Mouse (Mus musculus) sigmoid colon, adult 10 weeks (tissue): Measurements from ENCODE around the gene Lingo4. TPM values are rescaled to one million over a fixed set of nuclear protein-coding genes. Genes with fewer than 3 reads are reported as not detected.

Source experiments
- polyA plus RNA-seq: library from polyadenylated mRNA; stranded (reverse); fragments of 350-450 nt; fragmentation: Illumina TruSeq; extraction: RNeasy Lipid Tissue Mini Kit (QIAGEN cat#74804); gene quantifications from one replicate; pipeline ENCODE4 v1.2.3, GENCODE M21; 2014; ENCODE audit warnings: low read depth, low replicate concordance

Lingo4 gene
- 0.38 TPM for polyA plus RNA-seq

DNA sequence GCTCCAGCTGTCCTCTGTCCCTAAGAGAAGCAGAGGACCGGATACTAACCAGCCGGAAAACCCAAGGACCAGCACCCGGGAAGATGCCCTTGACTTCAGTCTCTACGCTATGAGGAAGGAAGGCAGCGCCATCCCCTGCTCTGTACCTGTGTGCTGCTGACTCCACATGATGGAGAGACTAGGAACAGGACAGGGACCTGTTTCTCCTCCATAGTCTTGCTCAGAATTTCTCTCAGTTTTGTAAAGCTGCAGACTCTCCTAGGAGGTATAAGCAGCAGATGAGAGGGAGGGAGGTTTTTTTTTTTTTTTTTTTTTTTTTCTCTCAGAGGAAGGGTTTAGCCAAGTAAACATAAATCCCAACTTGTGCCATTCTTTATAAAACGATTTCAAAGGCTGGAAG, at the start of gene Lingo4:
Lingo4 (plus strand) TSS at position 301 of the 400 bp plus-strand sequence.

DNA sequence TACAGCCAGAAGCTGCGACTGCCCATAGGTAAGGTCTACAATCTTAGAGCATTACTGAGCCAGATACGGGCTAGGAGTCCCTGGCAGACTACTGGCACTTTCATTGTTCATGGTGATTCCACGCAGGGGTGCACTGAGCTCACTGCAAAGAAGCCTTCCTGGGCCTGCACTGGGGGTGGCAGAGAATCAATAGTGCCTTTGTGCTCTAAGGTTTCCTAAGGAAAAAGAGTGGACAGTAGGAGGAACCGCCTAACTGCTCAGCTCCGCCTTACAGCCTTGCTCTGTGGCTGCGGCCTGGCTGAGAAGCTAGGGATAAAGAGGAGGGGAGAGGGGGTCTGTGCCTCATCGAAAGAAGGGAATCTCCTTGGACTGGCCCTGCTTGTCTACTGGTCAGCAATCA, 36.2 kb upstream of the Lingo4 start, which contains the start of gene C2cd4d:
C2cd4d (plus strand) TSS at position 301 of the 400 bp plus-strand sequence.

DNA sequence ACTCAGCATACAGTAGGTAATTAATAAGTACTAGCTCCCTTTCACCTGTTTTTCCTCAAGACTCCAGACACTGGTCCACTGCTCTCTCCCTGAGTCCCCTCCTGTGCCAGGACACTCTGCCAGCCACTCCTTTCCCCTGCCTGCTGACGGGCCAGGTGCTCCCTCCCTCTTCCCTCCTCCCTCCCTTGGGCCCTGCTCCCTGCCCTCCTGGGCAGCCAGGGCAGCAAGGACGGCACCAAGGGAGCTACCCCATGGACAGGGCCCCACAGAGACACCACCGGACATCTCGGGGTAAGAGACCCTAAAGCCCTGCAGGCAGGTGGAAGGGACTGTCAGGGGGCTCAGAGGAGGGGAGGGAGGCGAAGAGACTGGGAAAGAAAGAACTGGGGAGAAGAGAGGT, 25.7 kb upstream of the Lingo4 start, which contains the start of gene Rorc:
Rorc (plus strand) TSS at position 154 of the 400 bp plus-strand sequence.

DNA sequence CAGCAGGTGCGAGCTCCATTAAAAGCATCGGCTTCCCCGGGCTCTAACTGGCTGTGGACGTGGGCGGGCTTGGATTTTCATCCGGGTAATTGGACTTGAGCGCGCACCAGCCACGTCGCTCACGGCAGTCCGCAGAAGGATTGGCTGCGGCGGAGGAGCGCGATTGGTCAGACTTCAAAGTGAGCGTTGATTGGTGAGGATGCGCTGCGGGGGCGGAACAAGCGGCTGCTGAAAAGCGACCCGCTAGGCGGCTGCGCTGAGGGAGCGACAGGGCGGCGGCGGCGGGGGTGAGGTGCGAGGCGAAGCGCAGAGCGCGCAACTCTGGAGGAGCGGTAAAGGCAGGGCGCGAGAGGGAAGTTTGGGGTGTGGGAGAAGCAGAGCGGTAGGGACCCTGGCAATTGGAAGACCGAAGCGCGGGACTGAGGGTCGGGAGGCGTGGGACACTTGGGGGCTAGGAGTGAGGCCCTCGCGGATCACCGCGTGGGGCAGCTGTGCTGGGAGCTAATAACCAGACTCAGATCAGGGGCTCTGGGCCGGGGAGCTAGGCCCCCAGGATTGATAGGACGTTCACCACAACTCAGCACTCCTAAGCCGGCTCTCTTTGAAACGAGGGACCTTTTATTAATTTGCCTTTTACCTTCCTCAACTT, 14.8 kb downstream of the Lingo4 start, which contains the start of gene Tdrkh:
Tdrkh (plus strand) TSS at position 243 of the 649 bp plus-strand sequence.

DNA sequence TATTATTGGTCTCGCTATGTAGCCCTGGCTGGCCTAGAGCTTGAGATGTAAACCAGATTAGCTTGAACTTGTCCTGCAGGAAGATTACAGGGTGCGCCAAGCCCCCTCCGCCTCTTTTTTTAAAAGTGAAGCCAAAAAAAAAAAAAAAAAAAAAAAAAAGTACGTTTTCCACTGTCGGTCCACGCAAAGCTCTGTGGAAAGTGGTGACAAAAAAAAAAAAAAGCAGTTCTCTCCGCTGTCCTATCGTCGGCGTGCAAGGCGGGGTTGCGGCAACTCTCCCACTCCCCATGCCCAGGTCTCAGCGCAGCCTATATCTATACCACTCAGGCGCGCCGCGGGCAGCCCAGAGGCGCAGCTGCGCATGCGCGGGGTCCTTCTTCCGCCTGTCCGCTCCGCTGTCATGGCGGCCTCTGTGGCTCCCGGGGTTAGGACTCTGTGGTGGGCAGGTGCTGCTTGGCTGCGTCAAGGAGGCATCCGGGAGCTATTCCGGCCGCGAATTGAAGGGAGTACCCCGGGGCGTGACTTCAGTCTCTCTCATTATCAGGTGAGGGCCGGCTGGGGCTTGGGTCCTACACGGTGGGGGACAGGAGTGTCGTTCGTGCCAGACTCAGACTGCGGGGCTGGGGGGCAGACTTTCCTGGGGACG, 44.8 kb downstream of the Lingo4 start, which contains the start of gene Mrpl9:
Mrpl9 (plus strand) TSS at position 368 of the 646 bp plus-strand sequence.

DNA sequence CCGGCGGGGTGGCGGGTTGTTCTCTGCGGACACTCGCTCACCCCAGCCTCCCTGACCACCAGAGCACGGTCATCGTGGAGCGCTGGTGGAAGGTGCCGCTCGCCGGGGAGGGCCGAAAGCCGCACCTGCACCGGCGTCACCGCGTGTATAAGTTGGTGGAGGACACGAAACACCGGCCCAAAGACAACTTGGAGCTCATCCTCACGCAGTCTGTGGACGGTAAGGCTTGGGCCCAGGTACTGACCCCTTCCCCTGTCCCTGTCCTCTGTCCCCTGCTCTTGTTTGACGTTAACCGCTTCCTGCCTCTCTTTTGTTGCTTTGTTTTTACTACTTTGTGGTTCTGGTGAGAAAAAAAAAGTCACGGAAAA, 45.3 kb downstream of the Lingo4 start, which contains the start of gene Oaz3:
Oaz3 (minus strand) TSS at position 319 of the 368 bp plus-strand sequence.

Other genes with a start within 250 kb of the Lingo4 start
- gene Gm10696, start 220.3 kb upstream of the Lingo4 start, polyA plus RNA-seq: not detected
- not detected for gene Gm5286, start 201.8 kb upstream of the Lingo4 start, polyA plus RNA-seq
- gene Gm4778, start 134.5 kb upstream of the Lingo4 start, polyA plus RNA-seq: not detected
- gene Them4, start 88.4 kb upstream of the Lingo4 start, polyA plus RNA-seq: 41.5 TPM
- gene Them5, start 56.4 kb upstream of the Lingo4 start, polyA plus RNA-seq: not detected
- gene C2cd4d, start 36.1 kb upstream of the Lingo4 start, polyA plus RNA-seq: not detected
- 54.0 TPM for gene Rorc, start 25.7 kb upstream of the Lingo4 start, polyA plus RNA-seq
- gene Tdrkh, start 14.8 kb downstream of the Lingo4 start, polyA plus RNA-seq: 3.1 TPM
- gene Mrpl9, start 44.8 kb downstream of the Lingo4 start, polyA plus RNA-seq: 50.4 TPM
- gene Oaz3, start 45.4 kb downstream of the Lingo4 start, polyA plus RNA-seq: 1.3 TPM
- gene Celf3, start 79.8 kb downstream of the Lingo4 start, polyA plus RNA-seq: 0.69 TPM
- 3.2 TPM for gene Riiad1, start 81.8 kb downstream of the Lingo4 start, polyA plus RNA-seq
- 47.7 TPM for gene Snx27, start 184.2 kb downstream of the Lingo4 start, polyA plus RNA-seq
- not detected for gene Gm10972, start 244.6 kb downstream of the Lingo4 start, polyA plus RNA-seq